Mouse (Mus musculus): ENCODE data around the gene Map2k1. TPM values are rescaled to one million over a fixed set of nuclear protein-coding genes. Genes with fewer than 3 reads are reported as not detected.
"Not testable (repeated sequence)": the region's sequence is repeated elsewhere in the genome, so short reads cannot be mapped to it uniquely, and the experiment has no call there.

Map2k1 gene
- 100 to 1,000 TPM; 280 to 296 TPM for total RNA-seq (2021)

DNA sequence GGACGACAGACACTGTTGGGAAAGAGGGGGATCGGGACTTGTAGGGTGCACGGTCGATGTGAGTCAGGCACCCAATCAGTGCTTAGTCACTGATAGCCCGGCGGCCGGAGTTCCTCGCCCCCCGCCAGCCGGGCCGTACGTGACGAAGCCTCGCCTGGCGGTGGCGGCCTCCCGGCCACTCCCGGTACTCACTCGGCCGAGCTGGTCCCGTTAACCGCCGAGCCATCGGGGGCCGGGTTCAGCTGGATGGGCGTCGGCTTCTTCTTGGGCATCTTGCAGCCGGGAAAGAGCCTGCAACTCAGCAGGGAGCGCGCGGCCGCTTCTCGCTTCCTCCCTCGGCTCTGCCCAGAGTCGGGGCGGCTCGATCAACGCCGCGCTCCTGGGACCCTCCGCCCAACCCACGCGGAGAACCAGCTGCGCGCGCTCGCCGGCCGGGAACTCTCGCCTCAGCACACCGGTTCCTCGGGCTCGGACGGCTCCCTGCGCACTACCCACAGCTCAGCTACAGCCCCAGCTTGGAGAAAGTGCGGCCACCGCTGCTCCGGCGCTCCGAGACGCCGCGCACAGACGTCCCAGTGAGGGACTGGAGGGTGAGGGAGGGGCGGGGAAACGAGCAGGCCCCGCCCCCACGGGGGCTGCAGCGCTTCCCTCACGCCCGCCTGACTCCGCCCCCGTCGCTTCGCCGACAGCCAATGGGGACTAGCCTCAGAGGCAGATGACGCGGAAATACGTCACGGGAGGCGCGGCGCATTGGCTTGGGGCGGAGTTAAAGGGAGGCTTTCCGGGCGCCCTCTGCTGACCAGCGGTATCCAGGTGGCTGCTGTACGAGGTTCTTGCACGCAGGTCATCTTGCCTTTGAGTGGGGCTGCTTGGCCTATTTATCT, at the start of gene Map2k1:
Gene Map2k1 (minus strand): TSS at position 611 of the 884 bp plus-strand sequence.
- peak; percentile 99 to 100 for DNase-seq (ENCODE audit: low spot score in 2 of 2)
- intact Hi-C loops (cut with DNase I) = loop anchor here (1.0 to 5.0 kb wide), 3 partner anchors 22 to 74 kb away; partner anchors contain the start of gene Snapc5

DNA sequence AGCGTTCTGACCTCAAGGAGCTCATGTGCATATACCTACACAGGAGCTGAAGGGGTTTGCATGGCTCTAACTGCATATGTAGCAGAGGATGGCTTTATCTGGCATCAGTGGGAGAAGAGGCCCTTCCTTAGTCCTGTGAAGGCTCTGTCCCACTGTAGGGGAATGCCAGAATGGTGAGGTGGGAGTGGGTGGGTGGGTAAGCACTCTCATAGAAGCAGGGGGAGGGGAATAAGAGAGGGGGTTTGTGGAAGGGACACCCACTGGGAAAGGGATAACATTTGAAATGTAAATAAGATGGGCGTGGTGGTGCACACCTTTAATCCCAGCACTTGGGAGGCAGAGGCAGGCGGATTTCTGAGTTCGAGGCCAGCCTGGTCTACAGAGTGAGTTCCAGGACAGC, 49.7 kb upstream of the Map2k1 start:
- intact Hi-C loops (cut with DNase I); DNase-seq (ENCODE audit: low spot score in 2 of 2): not testable (repeated sequence)

DNA sequence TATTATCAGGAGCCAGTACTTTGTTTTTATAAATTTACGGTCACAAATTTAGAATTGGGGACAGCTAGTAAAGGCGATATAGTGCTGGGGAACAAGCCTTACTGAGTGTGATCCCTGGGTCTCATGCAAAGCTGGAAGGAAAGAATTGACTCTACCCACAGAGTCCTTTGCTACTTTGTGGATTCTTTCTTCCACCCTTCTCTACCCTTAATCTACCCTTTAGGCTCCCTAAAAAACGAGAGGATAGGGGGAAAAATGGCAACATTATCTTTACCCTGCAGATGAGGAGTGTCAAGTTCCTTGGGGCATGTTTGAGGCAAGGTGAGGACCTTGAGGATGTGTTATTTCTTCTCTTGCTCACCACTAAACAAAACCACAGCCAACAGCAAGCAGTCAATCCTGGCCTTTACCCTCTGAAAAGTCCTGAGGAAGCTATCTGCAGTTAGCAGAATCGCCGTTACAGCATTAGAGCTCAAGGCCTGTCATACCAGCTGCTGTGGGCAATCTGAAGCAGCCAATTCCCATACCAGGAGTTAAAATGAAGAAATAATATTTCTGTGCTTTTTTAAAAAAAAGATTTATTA, 29.1 kb upstream of the Map2k1 start:
- intact Hi-C loops (cut with DNase I) = no loop called here
- no peak for DNase-seq (ENCODE audit: low spot score in 2 of 2)

GRCm38 (mm10) chr9:64281781-64282178, 28.3 kb upstream of the Map2k1 start:
- intact Hi-C loops (cut with DNase I) = no loop called here
- DNase-seq (ENCODE audit: low spot score in 2 of 2) = no peak

GRCm38 (mm10) chr9:64281105-64281780, 27.8 kb upstream of the Map2k1 start, which contains the start of gene Tipin:
Gene Tipin, plus strand, starts transcription at chr9:64281581.
- intact Hi-C loops (cut with DNase I) = no loop called here
- DNase-seq (ENCODE audit: low spot score in 2 of 2) = peak; percentile 91 to 93

GRCm38 (mm10) chr9:64278665-64279310, 25.4 kb upstream of the Map2k1 start:
- intact Hi-C loops (cut with DNase I) = loop anchor here (10.0 kb wide), 1 partner anchor 364 kb away; no protein-coding TSS in a partner anchor
- DNase-seq (ENCODE audit: low spot score in 2 of 2) = no peak

GRCm38 (mm10) chr9:64277706-64278105, 24.3 kb upstream of the Map2k1 start:
- intact Hi-C loops (cut with DNase I) = loop anchor here (10.0 kb wide), 1 partner anchor 363 kb away; no protein-coding TSS in a partner anchor
- DNase-seq (ENCODE audit: low spot score in 2 of 2) = peak; percentile 29 to 51

- intact Hi-C loops (cut with DNase I) = loop anchor here (5.0 to 10.0 kb wide), 2 partner anchors 138 to 360 kb away; no protein-coding TSS in a partner anchor
- no peak for DNase-seq (ENCODE audit: low spot score in 2 of 2)
Observed at GRCm38 (mm10) chr9:64274919-64275318, 21.5 kb upstream of the Map2k1 start.

DNA sequence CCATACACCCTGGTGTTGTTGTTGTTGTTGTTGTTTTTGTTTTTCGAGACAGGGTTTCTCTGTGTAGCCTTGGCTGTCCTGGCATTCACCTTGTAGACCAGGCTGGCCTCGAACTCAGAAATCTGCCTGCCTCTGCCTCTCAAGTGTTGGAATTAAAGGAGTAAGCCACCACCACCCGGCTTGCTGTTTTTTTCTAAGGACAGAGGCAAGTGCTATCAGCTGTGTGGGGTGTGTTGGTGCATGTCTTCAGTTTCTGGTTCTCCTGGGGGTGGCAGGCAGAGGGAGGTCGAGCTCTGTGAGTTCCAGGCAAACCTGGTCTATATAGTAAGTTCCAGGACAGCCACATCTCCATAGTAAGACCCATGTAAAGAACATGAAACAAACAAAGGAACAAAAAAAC, 20.9 kb upstream of the Map2k1 start:
- no peak for DNase-seq (ENCODE audit: low spot score in 2 of 2)
- intact Hi-C loops (cut with DNase I) = loop anchor here (5.0 to 10.0 kb wide), 2 partner anchors 137 to 359 kb away; no protein-coding TSS in a partner anchor

GRCm38 (mm10) chr9:64273757-64274156, 20.3 kb upstream of the Map2k1 start:
- DNase-seq (ENCODE audit: low spot score in 2 of 2) = no peak

DNA sequence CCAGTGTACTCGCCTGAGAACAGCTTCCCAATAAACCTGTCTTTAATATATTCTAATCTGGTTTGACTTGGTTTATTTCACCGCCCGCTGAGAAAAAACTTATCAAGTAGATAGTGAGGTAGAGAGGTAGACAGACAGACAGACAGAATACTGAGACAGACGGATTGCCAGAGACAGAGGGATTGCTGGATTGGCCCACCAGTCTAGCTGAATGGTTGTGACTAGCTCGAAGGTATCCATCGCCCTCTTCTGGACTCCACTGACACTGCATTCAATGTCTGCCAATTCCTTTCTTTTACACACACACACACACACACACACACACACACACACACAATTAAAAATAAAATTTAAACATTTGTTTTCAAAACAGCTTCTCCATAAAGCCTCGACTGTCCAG, 19.2 kb upstream of the Map2k1 start:
- peak; percentile 38 to 48 for DNase-seq (ENCODE audit: low spot score in 2 of 2)
- intact Hi-C loops (cut with DNase I) = loop anchor here (5.0 to 10.0 kb wide), 2 partner anchors 135 to 358 kb away; no protein-coding TSS in a partner anchor

More at GRCm38 (mm10) chr9:64273757-64274156, 20.3 kb upstream of the Map2k1 start:
- intact Hi-C loops (cut with DNase I) = loop anchor here (5.0 to 10.0 kb wide), 2 partner anchors 136 to 359 kb away; no protein-coding TSS in a partner anchor

DNA sequence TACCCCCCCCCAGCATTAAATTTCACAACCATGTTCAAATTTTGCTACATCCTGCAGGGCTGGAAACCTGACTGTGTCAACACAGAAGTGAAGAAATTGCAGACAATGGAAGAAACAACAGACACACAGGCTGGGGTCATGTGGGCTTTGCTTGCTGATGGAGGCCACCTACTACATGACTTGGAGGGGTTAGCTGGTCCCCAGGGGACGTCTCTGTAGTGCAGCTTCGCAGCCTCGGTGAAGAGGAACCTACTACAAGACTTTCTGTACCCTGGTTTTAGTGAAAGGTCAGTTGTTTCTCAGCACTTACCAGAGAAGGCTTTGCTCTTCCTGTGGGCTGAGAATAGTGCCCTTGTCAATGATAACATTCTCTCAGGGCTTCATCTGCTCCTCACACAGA, 17.8 kb upstream of the Map2k1 start:
- DNase-seq (ENCODE audit: low spot score in 2 of 2) = no peak
- intact Hi-C loops (cut with DNase I) = loop anchor here (5.0 to 10.0 kb wide), 2 partner anchors 134 to 356 kb away; no protein-coding TSS in a partner anchor

- intact Hi-C loops (cut with DNase I); DNase-seq (ENCODE audit: low spot score in 2 of 2): not testable (repeated sequence)
Observed at GRCm38 (mm10) chr9:64268836-64269235, 15.4 kb upstream of the Map2k1 start.

GRCm38 (mm10) chr9:64268196-64268595, 14.8 kb upstream of the Map2k1 start:
- intact Hi-C loops (cut with DNase I) = no loop called here
- no peak for DNase-seq (ENCODE audit: low spot score in 2 of 2)

- DNase-seq (ENCODE audit: low spot score in 2 of 2) = no peak
- intact Hi-C loops (cut with DNase I) = no loop called here
Observed at GRCm38 (mm10) chr9:64267231-64267630, 13.8 kb upstream of the Map2k1 start.

DNA sequence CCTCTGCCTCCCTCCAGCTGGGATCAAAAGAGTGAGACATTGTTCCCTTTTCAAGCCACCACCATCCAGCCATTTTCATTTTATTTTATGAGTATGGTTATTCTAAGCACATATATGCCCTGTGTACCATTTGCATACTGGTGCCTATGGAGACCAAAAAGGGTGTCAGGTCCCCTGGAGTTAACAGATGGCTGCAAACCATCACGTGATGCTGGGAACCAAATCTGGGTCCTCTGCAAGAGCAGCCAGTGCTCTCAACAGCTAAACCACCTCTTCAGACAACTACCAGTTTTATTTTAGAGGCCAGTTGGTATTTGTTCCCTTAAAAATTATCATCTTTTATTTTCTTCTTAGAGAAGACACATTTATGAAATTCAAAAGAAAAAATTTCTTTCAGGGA, 11.4 kb upstream of the Map2k1 start:
- intact Hi-C loops (cut with DNase I) = no loop called here
- peak in 1 of 2 experiments; percentile 44 for DNase-seq (ENCODE audit: low spot score in 2 of 2)

DNA sequence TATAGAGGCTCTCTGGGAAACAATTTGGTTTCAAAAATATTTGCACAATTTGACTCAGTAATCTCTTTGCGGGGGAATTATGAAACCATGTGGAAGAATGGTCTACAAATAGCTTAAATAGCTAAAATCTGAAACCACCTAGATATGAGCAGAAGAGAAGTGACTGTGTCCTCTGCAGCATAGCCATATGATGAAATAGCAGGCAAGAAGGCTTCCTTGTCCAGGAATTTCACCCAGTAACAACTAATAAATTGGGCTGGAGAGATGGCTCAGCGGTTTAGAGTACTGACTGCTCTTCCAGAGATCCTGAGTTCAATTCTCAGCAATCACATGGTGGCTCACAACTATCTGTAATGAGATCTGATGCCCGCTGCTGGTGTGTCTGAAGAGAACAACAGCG, 7.6 kb upstream of the Map2k1 start:
- intact Hi-C loops (cut with DNase I) = no loop called here
- no peak for DNase-seq (ENCODE audit: low spot score in 2 of 2)

DNA sequence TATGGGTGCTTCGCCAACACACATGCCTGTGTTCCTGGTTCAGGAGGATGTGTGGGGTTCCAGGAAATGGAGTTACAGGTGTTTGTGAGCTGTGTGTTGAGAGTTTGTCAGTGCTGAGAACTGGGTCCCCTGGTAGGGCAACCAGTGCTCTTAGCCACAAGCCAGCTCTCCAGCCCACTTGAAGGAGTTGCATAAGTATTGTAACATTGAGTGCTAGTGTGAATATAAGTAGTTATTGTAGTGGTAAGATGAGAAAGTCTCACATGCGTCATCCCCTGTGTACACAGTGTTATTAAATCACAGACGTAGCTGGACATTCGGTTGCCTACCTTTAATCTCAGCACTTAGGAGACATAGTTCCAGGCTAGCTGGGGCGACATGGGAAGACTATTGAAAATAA, 6.5 kb upstream of the Map2k1 start:
- DNase-seq (ENCODE audit: low spot score in 2 of 2) = no peak
- intact Hi-C loops (cut with DNase I) = no loop called here

DNA sequence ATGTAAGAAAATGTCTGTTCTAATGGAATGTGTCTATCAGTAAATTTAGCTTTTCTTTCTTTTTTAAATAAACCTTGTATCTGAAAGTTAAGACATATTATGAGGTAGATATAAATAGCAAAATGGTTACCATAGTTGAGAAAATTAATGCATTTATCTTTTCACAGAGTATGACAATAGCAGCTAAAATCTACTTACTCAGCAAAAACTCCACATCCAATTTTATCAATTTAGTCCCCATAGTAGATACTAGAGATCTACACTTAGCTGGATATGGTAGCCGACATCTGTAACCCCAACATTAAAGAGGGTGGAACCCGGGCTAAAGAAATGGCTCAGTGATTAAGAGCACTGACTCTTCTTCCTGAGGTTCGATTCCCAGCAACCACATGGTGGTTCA, 2.8 kb upstream of the Map2k1 start:
- no peak for DNase-seq (ENCODE audit: low spot score in 2 of 2)
- intact Hi-C loops (cut with DNase I) = no loop called here

Data from left cerebral cortex, postnatal 36 days (tissue).